Mouse (Mus musculus): ENCODE measurements around the gene Gpr142. TPM values are rescaled to one million over a fixed set of nuclear protein-coding genes. Genes with fewer than 3 reads are reported as not detected.

Gene Gpr142
- polyA plus RNA-seq, 1 experiment from 2014 or later, result not detected

DNA sequence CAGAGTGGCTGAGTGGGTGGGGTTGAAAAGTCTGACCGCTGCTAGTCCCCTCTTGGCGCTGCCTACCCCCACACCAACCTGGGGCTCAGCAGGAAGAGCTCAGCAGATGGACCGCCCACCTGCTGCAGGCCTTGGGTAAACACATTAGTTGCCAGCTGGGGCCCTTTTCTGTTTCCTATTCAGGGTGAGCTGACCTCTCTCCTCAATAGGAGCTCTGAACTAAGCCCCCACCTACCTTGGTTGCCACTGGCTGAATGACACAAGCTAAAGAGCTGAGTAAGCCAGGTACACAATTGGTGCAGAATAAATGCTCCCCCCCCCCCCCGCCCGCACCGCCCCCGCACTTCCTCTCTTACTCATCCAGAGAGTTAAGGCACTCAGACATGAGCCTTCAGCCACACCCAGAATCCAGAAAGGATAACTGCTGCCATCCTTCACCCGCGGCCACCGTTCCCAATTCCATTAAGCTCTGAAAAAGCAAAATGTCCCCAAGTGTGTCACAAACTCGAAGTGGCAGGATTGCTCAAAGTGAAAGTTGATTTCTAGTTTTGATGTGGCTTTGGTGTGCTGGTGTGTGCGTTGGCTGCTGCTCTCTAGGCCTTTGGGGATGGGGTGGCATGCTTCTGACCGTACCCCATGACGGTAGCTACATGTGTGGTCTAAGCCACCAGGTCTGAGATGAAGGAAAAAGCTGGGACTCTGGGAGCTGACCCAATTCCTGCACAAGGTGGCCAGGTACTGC is 9.1 kb downstream of the Gpr142 start:
- H3K27ac ChIP-seq (ENCODE audit: low read length), result no peak overlapping the region

DNA sequence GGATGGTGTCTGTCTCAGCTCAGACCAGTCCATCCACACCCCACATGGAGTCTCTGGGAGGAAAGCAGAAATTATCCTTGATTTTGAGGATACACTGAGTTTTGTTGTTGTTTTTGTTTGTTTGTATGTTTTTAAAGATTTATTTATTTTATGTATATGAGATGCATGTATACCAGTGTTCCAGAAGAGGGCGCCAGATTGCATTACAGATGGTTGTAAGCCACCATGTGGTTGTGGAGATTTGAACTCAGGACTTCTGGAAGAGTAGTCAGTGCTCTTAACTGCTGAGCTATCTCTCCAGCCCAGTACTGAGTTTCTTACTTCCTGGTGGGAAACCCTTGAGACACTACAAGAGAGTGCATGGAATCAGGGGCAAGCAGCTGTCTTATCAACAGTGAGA is 10.6 kb downstream of the Gpr142 start:
- WGBS, result 90% methylated on average over 1 of the region's 1 CpGs
- Histone ChIP-seq H3K9ac (ENCODE audit: low read depth, low read length) (no peak overlapping the region), H3K4me2 (ENCODE audit: low read length) (no peak overlapping the region), H3K27ac (ENCODE audit: low read length) (no peak overlapping the region), H3K27me3 (ENCODE audit: control insufficient read depth, insufficient read depth, low read depth, low read length) (no peaks in the 10 kb centered on the region), H3K4me1 (ENCODE audit: control insufficient read depth, insufficient read depth, low read length) (no peaks in the 10 kb centered on the region), H3K9me3 (replicated peaks; ENCODE audit: control insufficient read depth, low read length, poor library complexity, severe bottlenecking) (no peaks in the 10 kb centered on the region), H3K36me3 (ENCODE audit: control insufficient read depth, insufficient read depth, low read length) (no peaks in the 10 kb centered on the region), H3K4me3 (ENCODE audit: low read depth, low read length) (no peak overlapping the region)
- ATAC-seq, result no peak

More for the DNA sequence above, 9.1 kb downstream of the Gpr142 start:
- Histone ChIP-seq H3K4me1 (ENCODE audit: control insufficient read depth, insufficient read depth, low read length) (peaks cover 3% of the 10 kb centered on the region), H3K27me3 (ENCODE audit: control insufficient read depth, insufficient read depth, low read depth, low read length) (no peaks in the 10 kb centered on the region), H3K36me3 (ENCODE audit: control insufficient read depth, insufficient read depth, low read length) (no peaks in the 10 kb centered on the region), H3K4me3 (ENCODE audit: low read depth, low read length) (no peak overlapping the region), H3K9ac (ENCODE audit: low read depth, low read length) (no peak overlapping the region), H3K9me3 (replicated peaks; ENCODE audit: control insufficient read depth, low read length, poor library complexity, severe bottlenecking) (no peaks in the 10 kb centered on the region), H3K4me2 (ENCODE audit: low read length) (no peak overlapping the region)
- no peak for ATAC-seq
- WGBS, result 20% methylated on average over 14 of the region's 14 CpGs

DNA sequence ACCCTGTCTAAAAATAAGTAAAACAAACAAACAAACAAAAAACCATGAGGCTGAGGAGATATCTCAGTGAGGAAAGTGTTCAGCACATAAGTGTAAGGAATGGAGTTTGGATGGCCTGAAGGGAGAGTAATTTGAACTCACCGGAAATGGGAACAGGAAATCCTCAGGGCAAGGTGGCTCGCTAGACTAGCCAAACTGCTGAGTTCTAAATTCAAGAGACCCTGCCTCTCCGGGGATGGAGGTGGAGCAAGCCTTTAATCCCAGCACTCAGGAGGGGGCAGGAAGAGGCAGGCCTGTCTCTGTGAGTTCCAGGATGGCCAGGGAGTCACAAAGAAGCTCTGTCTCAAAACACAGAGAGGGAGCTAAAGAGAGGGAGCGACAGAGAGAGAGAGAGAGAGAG is 11.6 kb downstream of the Gpr142 start:
- WGBS, result 26% methylated on average over 4 of the region's 4 CpGs
- no peaks in the 10 kb centered on the region for H3K9me3 ChIP-seq (replicated peaks; ENCODE audit: control insufficient read depth, low read length, poor library complexity, severe bottlenecking)
- no peaks in the 10 kb centered on the region for H3K36me3 ChIP-seq (ENCODE audit: control insufficient read depth, insufficient read depth, low read length)
- no peak for ATAC-seq
- H3K27me3 ChIP-seq (ENCODE audit: control insufficient read depth, insufficient read depth, low read depth, low read length), result no peaks in the 10 kb centered on the region
- no peaks in the 10 kb centered on the region for H3K4me1 ChIP-seq (ENCODE audit: control insufficient read depth, insufficient read depth, low read length)
- no peak overlapping the region for H3K27ac ChIP-seq (ENCODE audit: low read length)
- H3K9ac ChIP-seq (ENCODE audit: low read depth, low read length), result no peak overlapping the region
- H3K4me2 ChIP-seq (ENCODE audit: low read length), result no peak overlapping the region
- no peak overlapping the region for H3K4me3 ChIP-seq (ENCODE audit: low read depth, low read length)

DNA sequence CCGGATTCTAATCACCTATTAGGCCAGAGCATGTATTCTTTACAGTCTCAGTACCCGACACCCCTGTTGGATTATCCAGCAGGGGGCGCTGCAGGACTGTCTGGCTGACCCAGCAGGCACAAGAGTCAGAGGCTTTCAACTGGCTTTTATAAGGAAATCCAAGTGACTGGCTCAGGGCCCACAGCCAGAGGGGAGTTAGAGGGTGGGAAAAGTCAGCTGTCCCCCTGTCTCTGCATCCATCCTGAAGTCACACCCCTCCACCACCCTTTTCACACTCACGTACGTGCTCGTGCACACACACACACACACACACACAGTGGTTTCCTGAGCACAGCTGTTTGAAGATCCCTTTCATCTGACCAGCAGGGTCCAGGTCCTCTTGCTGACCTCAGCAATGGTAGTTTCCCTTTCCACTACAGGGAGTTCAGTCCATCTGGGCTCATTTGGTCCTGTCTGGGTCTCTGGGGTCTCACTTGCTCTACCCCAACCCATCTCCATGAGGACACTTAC is 14.1 kb downstream of the Gpr142 start:
- Histone ChIP-seq H3K27ac (ENCODE audit: low read length) (no peak overlapping the region), H3K4me2 (ENCODE audit: low read length) (no peak overlapping the region), H3K4me1 (ENCODE audit: control insufficient read depth, insufficient read depth, low read length) (no peaks in the 10 kb centered on the region), H3K27me3 (ENCODE audit: control insufficient read depth, insufficient read depth, low read depth, low read length) (no peaks in the 10 kb centered on the region), H3K4me3 (ENCODE audit: low read depth, low read length) (no peak overlapping the region), H3K36me3 (ENCODE audit: control insufficient read depth, insufficient read depth, low read length) (no peaks in the 10 kb centered on the region), H3K9me3 (replicated peaks; ENCODE audit: control insufficient read depth, low read length, poor library complexity, severe bottlenecking) (no peaks in the 10 kb centered on the region), H3K9ac (ENCODE audit: low read depth, low read length) (no peak overlapping the region)
- ATAC-seq, result no peak
- WGBS, result 24% methylated on average over 6 of the region's 6 CpGs

DNA sequence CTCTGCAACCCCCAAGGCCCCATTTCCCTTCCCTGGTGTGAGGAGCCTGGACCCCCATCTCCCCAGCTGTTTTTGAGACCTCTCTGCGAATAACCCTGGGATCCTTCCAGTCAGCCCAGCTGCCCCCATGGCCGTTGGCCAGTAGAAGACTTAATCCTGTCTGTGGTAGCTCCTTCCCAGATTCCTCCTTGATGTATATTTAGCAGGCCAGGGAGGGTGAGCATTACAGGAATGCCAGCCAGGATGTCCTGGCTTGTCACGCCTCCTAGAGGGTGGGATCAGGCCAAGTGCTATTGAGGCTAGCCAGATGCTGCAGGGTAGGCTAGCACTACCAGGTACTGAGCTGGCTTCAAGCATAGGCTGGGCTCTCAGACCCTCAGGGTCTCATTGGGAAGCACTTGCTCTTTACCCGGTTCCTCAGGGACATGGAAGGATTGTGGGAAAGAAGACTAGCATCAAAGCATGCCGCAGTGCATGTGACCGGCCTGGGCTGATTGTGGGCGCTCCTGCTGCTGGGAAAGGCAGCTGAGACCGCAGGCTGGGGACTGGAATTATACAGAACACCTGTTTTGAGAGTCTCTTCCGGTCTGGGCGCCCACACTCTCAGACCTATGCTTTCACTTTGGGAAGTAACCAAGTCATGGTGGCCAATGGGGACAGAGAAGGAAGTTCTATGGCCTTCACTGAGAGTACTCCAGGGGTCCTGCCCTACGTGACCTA is 16.3 kb downstream of the Gpr142 start:
- Histone ChIP-seq H3K27me3 (ENCODE audit: control insufficient read depth, insufficient read depth, low read depth, low read length) (no peaks in the 10 kb centered on the region), H3K4me3 (ENCODE audit: low read depth, low read length) (no peak overlapping the region), H3K4me1 (ENCODE audit: control insufficient read depth, insufficient read depth, low read length) (0 out of 2 replicates have a peak, but pooled peaks cover 5% of the 10 kb centered on the region), H3K27ac (ENCODE audit: low read length) (no peak overlapping the region), H3K36me3 (ENCODE audit: control insufficient read depth, insufficient read depth, low read length) (no peaks in the 10 kb centered on the region), H3K4me2 (ENCODE audit: low read length) (no peak overlapping the region), H3K9ac (ENCODE audit: low read depth, low read length) (no peak overlapping the region), H3K9me3 (replicated peaks; ENCODE audit: control insufficient read depth, low read length, poor library complexity, severe bottlenecking) (no peaks in the 10 kb centered on the region)
- 81% methylated on average over 11 of the region's 11 CpGs for WGBS
- no peak for ATAC-seq

DNA sequence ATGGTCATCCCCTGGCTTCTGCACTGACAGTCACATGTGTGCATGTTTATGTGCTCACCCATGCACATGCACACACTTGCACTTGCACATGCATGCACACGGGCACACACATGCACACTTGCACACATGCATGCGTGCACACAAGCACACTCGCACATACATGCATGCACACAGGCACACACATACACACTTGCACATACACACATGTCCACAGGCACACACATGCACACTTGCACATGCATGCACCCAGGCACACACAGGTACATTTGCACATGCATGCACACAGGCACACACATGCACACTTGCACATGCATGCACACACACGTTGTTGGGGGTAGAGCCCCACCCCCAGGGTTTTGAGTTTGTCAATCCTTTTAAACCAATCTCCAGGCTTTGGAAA is 18.2 kb downstream of the Gpr142 start:
- H3K9ac ChIP-seq (ENCODE audit: low read depth, low read length), result no peak overlapping the region
- ATAC-seq, result no peak
- no peak overlapping the region for H3K4me3 ChIP-seq (ENCODE audit: low read depth, low read length)
- H3K9me3 ChIP-seq (replicated peaks; ENCODE audit: control insufficient read depth, low read length, poor library complexity, severe bottlenecking), result no peaks in the 10 kb centered on the region
- 90% methylated on average over 4 of the region's 4 CpGs for WGBS
- no peak overlapping the region for H3K4me2 ChIP-seq (ENCODE audit: low read length)
- H3K27me3 ChIP-seq (ENCODE audit: control insufficient read depth, insufficient read depth, low read depth, low read length), result no peaks in the 10 kb centered on the region
- no peak overlapping the region for H3K27ac ChIP-seq (ENCODE audit: low read length)
- 0 out of 2 replicates have a peak, but pooled peaks cover 5% of the 10 kb centered on the region for H3K4me1 ChIP-seq (ENCODE audit: control insufficient read depth, insufficient read depth, low read length)
- no peaks in the 10 kb centered on the region for H3K36me3 ChIP-seq (ENCODE audit: control insufficient read depth, insufficient read depth, low read length)

DNA sequence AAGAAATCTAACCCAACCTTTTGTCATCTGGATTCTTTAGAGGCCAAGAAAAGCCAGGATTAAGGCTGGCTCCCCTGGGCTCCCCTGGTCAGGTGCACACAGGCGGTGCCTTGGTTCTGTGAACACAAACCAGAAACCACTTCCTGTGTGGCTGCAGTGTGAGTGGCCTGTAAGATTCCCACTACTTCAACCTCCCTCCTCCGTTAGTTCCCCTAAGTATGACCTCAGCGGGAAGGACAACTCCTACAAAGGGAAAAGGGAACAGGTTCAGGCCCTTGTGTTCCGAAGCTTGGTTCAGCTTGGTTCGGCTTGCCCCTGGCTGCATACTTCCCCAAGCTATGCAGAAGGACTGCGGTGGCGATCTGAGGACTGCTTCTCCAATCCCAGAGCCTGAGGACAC is 19.5 kb downstream of the Gpr142 start:
- H3K9me3 ChIP-seq (replicated peaks; ENCODE audit: control insufficient read depth, low read length, poor library complexity, severe bottlenecking), result no peaks in the 10 kb centered on the region
- 96% methylated on average over 7 of the region's 7 CpGs for WGBS
- no peaks in the 10 kb centered on the region for H3K27me3 ChIP-seq (ENCODE audit: control insufficient read depth, insufficient read depth, low read depth, low read length)
- no peak for ATAC-seq
- peaks cover 8% of the 10 kb centered on the region; the same call in 1 of the 2 replicates for H3K4me1 ChIP-seq (ENCODE audit: control insufficient read depth, insufficient read depth, low read length)
- H3K4me3 ChIP-seq (ENCODE audit: low read depth, low read length), result no peak overlapping the region
- H3K27ac ChIP-seq (ENCODE audit: low read length), result no peak overlapping the region
- no peak overlapping the region for H3K9ac ChIP-seq (ENCODE audit: low read depth, low read length)
- H3K4me2 ChIP-seq (ENCODE audit: low read length), result no peak overlapping the region
- H3K36me3 ChIP-seq (ENCODE audit: control insufficient read depth, insufficient read depth, low read length), result no peaks in the 10 kb centered on the region

DNA sequence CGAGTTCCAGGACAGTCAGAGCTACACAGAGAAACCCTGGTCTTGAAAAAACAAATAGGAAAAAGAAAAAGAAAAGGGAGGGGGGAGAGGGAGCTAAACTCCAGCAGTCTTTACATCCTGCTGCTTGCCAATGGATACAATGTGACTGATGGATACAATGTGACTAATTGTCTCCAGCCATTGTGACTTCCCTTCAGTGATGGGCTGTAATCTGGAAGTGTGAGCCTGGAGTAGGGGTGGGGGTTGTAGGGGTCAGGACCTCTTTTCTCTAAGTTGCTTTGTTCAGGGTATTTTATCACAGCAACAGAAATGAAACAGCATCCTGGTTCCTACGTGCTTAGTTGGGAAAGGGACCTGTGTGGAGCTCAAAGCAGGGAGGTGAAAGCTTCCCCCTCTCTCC is 20.4 kb downstream of the Gpr142 start:
- Histone ChIP-seq H3K4me3 (ENCODE audit: low read depth, low read length) (no peak overlapping the region), H3K27ac (ENCODE audit: low read length) (no peak overlapping the region), H3K4me1 (ENCODE audit: control insufficient read depth, insufficient read depth, low read length) (peaks cover 13% of the 10 kb centered on the region; the same call in 1 of the 2 replicates), H3K9ac (ENCODE audit: low read depth, low read length) (no peak overlapping the region), H3K36me3 (ENCODE audit: control insufficient read depth, insufficient read depth, low read length) (no peaks in the 10 kb centered on the region), H3K4me2 (ENCODE audit: low read length) (no peak overlapping the region), H3K9me3 (replicated peaks; ENCODE audit: control insufficient read depth, low read length, poor library complexity, severe bottlenecking) (no peaks in the 10 kb centered on the region), H3K27me3 (ENCODE audit: control insufficient read depth, insufficient read depth, low read depth, low read length) (no peaks in the 10 kb centered on the region)
- no peak for ATAC-seq
- WGBS, result 25% methylated on average over 2 of the region's 2 CpGs

DNA sequence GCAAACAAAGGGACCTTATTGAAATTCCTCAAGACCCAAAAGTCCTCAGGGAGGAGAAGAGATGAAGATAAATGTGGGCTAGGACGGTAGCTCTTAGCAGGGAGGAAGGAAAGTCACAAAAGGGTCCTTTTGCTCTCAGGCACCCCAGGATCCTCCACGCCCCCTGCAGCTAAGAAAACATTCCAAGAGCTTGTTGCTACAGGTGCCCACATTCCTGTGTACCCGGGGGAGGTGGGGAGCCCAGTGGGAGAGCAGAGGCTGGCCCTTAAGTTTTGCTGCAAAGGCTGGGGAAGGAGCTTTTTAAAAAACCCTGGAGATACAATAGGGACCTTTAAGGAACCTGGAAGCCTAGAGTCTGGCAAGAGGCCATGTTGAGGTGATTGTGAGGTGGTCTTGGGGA is 21.7 kb downstream of the Gpr142 start:
- H3K9ac ChIP-seq (ENCODE audit: low read depth, low read length), result no peak overlapping the region
- H3K4me1 ChIP-seq (ENCODE audit: control insufficient read depth, insufficient read depth, low read length), result peaks cover 13% of the 10 kb centered on the region; the same call in 1 of the 2 replicates
- no peaks in the 10 kb centered on the region for H3K36me3 ChIP-seq (ENCODE audit: control insufficient read depth, insufficient read depth, low read length)
- no peak for ATAC-seq
- H3K27me3 ChIP-seq (ENCODE audit: control insufficient read depth, insufficient read depth, low read depth, low read length), result no peaks in the 10 kb centered on the region
- WGBS, result 57% methylated on average over 3 of the region's 3 CpGs
- H3K4me3 ChIP-seq (ENCODE audit: low read depth, low read length), result no peak overlapping the region
- no peak overlapping the region for H3K4me2 ChIP-seq (ENCODE audit: low read length)
- no peak overlapping the region for H3K27ac ChIP-seq (ENCODE audit: low read length)
- H3K9me3 ChIP-seq (replicated peaks; ENCODE audit: control insufficient read depth, low read length, poor library complexity, severe bottlenecking), result no peaks in the 10 kb centered on the region

All from midbrain, embryonic 16.5 days (tissue).